Mouse (Mus musculus): ENCODE results near the gene Psmc3ip. TPM values are rescaled to one million over a fixed set of nuclear protein-coding genes. Genes with fewer than 3 reads are reported as not detected.

Psmc3ip gene
- total RNA-seq, 2 experiments from 2014 or later, result 4.4 to 4.7 TPM

DNA sequence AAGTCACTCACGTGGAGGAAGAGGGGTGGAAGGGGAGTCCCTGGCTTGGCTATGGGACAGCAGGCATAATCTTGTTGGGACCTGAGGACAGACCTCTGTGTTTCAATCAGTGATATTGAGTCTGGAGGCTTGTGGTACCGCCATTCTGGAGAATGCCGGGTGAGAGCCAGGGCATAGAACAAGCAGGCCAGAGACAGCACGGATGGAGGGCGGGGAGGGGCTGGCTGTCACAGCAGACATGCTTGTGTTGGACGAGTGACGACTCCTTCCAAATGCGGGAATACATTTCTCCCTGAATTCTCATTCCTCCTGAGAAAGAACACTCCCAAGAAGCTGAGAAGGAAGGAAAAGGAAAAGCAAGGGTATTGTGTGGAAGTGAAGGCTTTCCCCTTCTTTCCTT, 43.6 kb downstream of the Psmc3ip start:
- no peak for DNase-seq (ENCODE audit: low spot score in 2 of 2)
- H3K4me3 ChIP-seq, result no peak overlapping the region
- H3K27ac ChIP-seq, result peak overlapping the region; percentile 84
- TF ChIP-seq CTCF (conservative IDR thresholded peaks at IDR 0.05), result no peak

DNA sequence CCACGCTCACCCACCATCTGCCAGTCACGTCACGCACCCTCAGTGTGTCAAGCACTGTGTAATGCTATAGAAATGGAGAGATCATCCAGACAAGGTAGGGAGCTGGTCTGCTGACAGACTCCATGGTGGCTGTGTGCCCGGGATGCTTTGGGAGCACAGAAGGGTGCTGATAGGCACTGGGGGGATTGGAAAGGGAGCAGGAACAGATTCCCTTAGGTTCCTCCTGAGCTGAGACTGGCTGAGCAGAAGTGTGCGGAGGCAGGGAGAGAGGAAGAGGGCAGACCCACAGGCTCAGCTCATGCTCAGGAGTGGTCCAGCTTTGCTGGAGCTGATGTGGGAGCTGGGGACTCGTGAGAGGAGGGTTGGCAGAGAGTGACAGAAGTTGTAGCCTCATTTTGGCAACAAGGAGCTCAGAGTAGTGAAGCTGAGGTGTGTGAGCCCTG, 44.2 kb downstream of the Psmc3ip start:
- peak overlapping the region; percentile 84 for H3K27ac ChIP-seq
- TF ChIP-seq CTCF (conservative IDR thresholded peaks at IDR 0.05), result no peak
- peak in 1 of 2 experiments; percentile 60 for DNase-seq (ENCODE audit: low spot score in 2 of 2)
- no peak overlapping the region for H3K4me3 ChIP-seq

DNA sequence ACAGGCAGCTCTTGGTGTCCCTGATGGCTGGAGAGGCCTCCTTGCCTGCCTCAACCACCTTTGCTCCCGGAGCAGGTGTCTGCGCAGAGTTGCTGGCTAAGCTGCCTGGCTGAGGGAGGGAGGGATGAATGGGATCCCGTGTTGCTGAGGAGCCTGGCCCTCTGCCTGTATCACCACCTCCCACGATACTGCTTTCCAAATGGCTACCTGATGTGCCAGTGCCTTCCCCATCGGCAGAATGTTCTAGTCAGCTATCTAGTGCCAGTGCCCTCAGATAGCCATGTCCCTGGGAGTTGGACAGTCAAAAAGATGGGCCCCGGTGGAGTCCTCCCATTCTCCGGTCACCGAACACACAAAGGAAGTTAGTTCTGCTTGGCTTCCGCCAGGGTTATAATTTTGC, 44.9 kb downstream of the Psmc3ip start:
- 0 out of 2 replicates have a peak, but pooled peaks have one; percentile 10 for TF ChIP-seq CTCF (conservative IDR thresholded peaks at IDR 0.05)
- peak overlapping the region; percentile 84 for H3K27ac ChIP-seq
- peak in 1 of 2 experiments; percentile 66 for DNase-seq (ENCODE audit: low spot score in 2 of 2)
- H3K4me3 ChIP-seq, result no peak overlapping the region

DNA sequence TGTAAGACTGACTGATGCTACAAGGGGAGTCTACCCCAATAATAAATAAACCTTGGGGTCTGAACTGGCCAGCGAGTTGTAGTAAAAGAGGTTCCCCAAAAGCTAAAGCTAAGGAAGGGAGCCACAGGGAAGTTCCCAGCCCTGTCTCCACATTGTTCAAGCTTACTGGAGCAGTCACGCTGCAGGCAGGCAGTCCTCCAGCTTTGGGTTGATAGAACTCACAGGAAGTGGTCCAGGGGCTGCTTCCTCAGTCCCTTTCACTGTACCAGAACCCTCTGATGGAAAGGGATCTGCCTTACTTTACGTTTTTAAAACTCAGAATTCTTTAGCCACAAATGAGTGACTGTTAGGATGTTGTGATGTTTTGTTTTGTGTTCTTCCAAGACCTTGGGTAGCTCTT, 47.7 kb downstream of the Psmc3ip start:
- TF ChIP-seq CTCF (conservative IDR thresholded peaks at IDR 0.05), result no peak
- no peak overlapping the region for H3K4me3 ChIP-seq
- no peak for DNase-seq (ENCODE audit: low spot score in 2 of 2)
- H3K27ac ChIP-seq, result peak overlapping the region; percentile 84; the same call in 1 of the 2 replicates

- no peak for TF ChIP-seq CTCF (conservative IDR thresholded peaks at IDR 0.05)
- Histone ChIP-seq H3K4me3 (no peak overlapping the region), H3K27ac (peak overlapping the region; percentile 84)
- DNase-seq (ENCODE audit: low spot score in 2 of 2), result no peak
Observed at GRCm38 (mm10) chr11:101046440-101046839, 48.8 kb downstream of the Psmc3ip start.

GRCm38 (mm10) chr11:101045826-101046225, 49.4 kb downstream of the Psmc3ip start:
- TF ChIP-seq CTCF (conservative IDR thresholded peaks at IDR 0.05), result no peak
- Histone ChIP-seq H3K4me3 (no peak overlapping the region), H3K27ac (peak overlapping the region; percentile 84)
- no peak for DNase-seq (ENCODE audit: low spot score in 2 of 2)

Small RNAs within 50 kb of the gene (microRNA-seq; reads per million reads assigned to microRNA genes)
- 0 reads per million in 2 experiments for gene Gm27626

Other genes starting within 250 kb of the Psmc3ip start
- 10 to 100 TPM; 11.6 to 13.8 TPM for gene Stat5b, start 244.7 kb downstream of the Psmc3ip start, total RNA-seq (2021)
- 1 to 10 TPM; 1.7 to 2.0 TPM for gene Stat5a, start 236.1 kb downstream of the Psmc3ip start, total RNA-seq (2021)
- 10 to 100 TPM; 39.5 to 42.3 TPM for gene Stat3, start 155.9 kb downstream of the Psmc3ip start, total RNA-seq (2021)
- gene Cavin1, start 124.5 kb downstream of the Psmc3ip start, total RNA-seq (2021), result 10 to 100 TPM; 14.3 to 16.3 TPM
- 100 to 1,000 TPM; 457 to 476 TPM for gene Atp6v0a1, start 86.0 kb downstream of the Psmc3ip start, total RNA-seq (2021)
- 1 to 10 TPM; 8.7 to 9.6 TPM for gene Naglu, start 25.4 kb downstream of the Psmc3ip start, total RNA-seq (2021)
- gene Hsd17b1, start 17.0 kb downstream of the Psmc3ip start, total RNA-seq (2021), result under 1 TPM; 0.71 to 0.92 TPM
- gene Coasy, start 12.9 kb downstream of the Psmc3ip start, total RNA-seq (2021), result 10 to 100 TPM; 24.9 to 25.8 TPM
- 10 to 100 TPM; 40.0 to 41.1 TPM for gene Mlx, start 8.2 kb downstream of the Psmc3ip start, total RNA-seq (2021)
- gene Retreg3, start 24.5 kb upstream of the Psmc3ip start, total RNA-seq (2021), result 10 to 100 TPM; 55.0 to 56.6 TPM
- 10 to 100 TPM; 41.7 to 42.6 TPM for gene Tubg1, start 24.5 kb upstream of the Psmc3ip start, total RNA-seq (2021)
- 10 to 100 TPM; 40.2 to 44.5 TPM for gene Tubg2, start 60.5 kb upstream of the Psmc3ip start, total RNA-seq (2021)
- 100 to 1,000 TPM; 169 to 171 TPM for gene Cntnap1, start 75.1 kb upstream of the Psmc3ip start, total RNA-seq (2021)
- 10 to 100 TPM; 14.5 to 15.4 TPM for gene Plekhh3, start 75.9 kb upstream of the Psmc3ip start, total RNA-seq (2021)
- not detected for gene Ccr10, start 80.0 kb upstream of the Psmc3ip start, total RNA-seq (2021)
- gene Ezh1, start 131.0 kb upstream of the Psmc3ip start, total RNA-seq (2021), result 10 to 100 TPM; 73.6 to 81.8 TPM
- gene Ramp2, start 150.6 kb upstream of the Psmc3ip start, total RNA-seq (2021), result 10 to 100 TPM; 62.2 to 68.0 TPM
- gene Vps25, start 158.3 kb upstream of the Psmc3ip start, total RNA-seq (2021), result 10 to 100 TPM; 68.8 to 69.4 TPM
- 10 to 100 TPM; 11.3 to 11.4 TPM for gene Wnk4, start 165.1 kb upstream of the Psmc3ip start, total RNA-seq (2021)
- gene Cntd1, start 183.6 kb upstream of the Psmc3ip start, total RNA-seq (2021), result under 1 TPM; 0.29 to 0.56 TPM
- gene Coa3, start 183.7 kb upstream of the Psmc3ip start, total RNA-seq (2021), result 100 to 1,000 TPM in 1 of 2 experiments, 10 to 100 TPM in 1; 95.5 to 108 TPM
- 100 to 1,000 TPM; 219 to 223 TPM for gene Becn1, start 206.8 kb upstream of the Psmc3ip start, total RNA-seq (2021)
- gene Psme3, start 220.8 kb upstream of the Psmc3ip start, total RNA-seq (2021), result 100 to 1,000 TPM; 121 TPM
- 1 to 10 TPM; 6.8 to 7.5 TPM for gene Aoc2, start 229.6 kb upstream of the Psmc3ip start, total RNA-seq (2021)
- under 1 TPM; 0.64 to 0.74 TPM for gene Aoc3, start 235.2 kb upstream of the Psmc3ip start, total RNA-seq (2021)